Mouse (Mus musculus) urinary bladder, postnatal 0 days (tissue): Measurements from ENCODE around the gene A930018P22Rik. TPM values are rescaled to one million over a fixed set of nuclear protein-coding genes. Genes with fewer than 3 reads are reported as not detected.

Experiments
- polyA plus RNA-seq: library from polyadenylated mRNA; unstranded; fragments of >200 nt; fragmentation: Nextera tagmentation; extraction: Ambion mirVana; gene quantifications from 2 replicates; pipeline ENCODE4 v1.2.1, GENCODE M21; 2015

Gene A930018P22Rik
- polyA plus RNA-seq, result 0.53 and 0.58 TPM in 2 replicates

GRCm38 (mm10) chr2:104122505-104123378, at the start of gene A930018P22Rik:
Gene A930018P22Rik, plus strand, starts transcription at chr2:104122769.

GRCm38 (mm10) chr2:104095741-104096213, 26.8 kb upstream of the A930018P22Rik start, which contains the start of gene Cd59a:
Gene Cd59a, plus strand, starts transcription at chr2:104095801.

Other genes starting within 250 kb of the A930018P22Rik start
- 8.6 and 8.9 TPM in 2 replicates for gene Lmo2, start 164.8 kb upstream of the A930018P22Rik start, polyA plus RNA-seq
- 39.5 and 43.6 TPM in 2 replicates for gene Fbxo3, start 95.0 kb upstream of the A930018P22Rik start, polyA plus RNA-seq
- 1.4 and 1.5 TPM in 2 replicates for gene 4931422A03Rik, start 94.4 kb upstream of the A930018P22Rik start, polyA plus RNA-seq
- gene Gm10912, start 56.9 kb upstream of the A930018P22Rik start, polyA plus RNA-seq, result not detected in 2 replicates
- not detected in 2 replicates for gene Gm10799, start 54.2 kb upstream of the A930018P22Rik start, polyA plus RNA-seq
- 3.6 and 3.7 TPM in 2 replicates for gene Cd59b, start 52.9 kb upstream of the A930018P22Rik start, polyA plus RNA-seq
- gene Cd59a, start 27.0 kb upstream of the A930018P22Rik start, polyA plus RNA-seq, result 77.7 and 104 TPM in 2 replicates